Mouse (Mus musculus): ENCODE measurements around the gene Tyrobp.

The Tyrobp gene

GRCm38 (mm10) chr7:30413596-30413995 lies at the start of gene Tyrobp:
Tyrobp (plus strand) TSS chr7:30413760.
- DNase-seq, result no peak

- no peak for DNase-seq
These were observed 46.1 kb upstream of the Tyrobp start for GRCm38 (mm10) chr7:30367466-30367865.

- DNase-seq, result peak; percentile 95 to 96
These were observed 40.0 kb upstream of the Tyrobp start for GRCm38 (mm10) chr7:30373501-30373962.

DNA sequence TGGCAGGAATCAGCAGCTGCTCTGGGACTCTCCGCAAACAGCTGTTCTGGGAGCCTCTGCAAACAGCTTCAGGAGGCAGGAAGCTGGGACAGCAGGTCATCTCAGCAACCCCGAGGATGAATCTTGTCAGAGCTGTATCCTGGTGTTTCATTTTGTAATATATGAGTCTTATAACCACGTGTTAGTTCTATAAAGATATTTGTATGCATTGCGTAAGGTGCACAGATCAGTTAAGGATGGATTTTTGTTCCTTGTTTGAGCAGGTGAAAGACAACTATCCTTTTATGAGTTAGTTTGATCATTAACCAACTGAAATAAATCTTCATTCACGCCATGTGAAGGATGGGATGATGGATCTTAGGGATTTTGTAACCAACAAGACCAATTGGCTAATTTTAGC lies 33.5 kb upstream of the Tyrobp start:
- DNase-seq, result no peak

DNA sequence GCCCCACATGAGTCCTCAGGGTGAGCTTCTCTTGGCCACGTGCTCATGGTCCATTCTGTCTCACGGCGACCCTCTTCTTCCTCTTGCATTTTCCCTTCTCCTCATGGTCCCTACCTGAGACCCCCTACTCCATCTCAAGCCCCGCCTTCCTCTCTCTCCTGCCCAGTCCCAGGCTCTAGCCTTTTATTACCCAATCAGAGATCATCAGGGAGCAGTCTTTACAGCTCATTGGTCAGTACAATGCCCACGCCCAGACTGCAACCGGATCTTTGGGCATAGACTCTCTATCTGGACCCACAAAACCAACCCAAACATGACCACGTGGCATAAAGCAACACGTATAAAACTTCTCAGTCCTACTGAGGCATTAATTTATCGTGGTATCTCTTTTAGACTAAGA lies 29.5 kb upstream of the Tyrobp start:
- no peak for DNase-seq

DNA sequence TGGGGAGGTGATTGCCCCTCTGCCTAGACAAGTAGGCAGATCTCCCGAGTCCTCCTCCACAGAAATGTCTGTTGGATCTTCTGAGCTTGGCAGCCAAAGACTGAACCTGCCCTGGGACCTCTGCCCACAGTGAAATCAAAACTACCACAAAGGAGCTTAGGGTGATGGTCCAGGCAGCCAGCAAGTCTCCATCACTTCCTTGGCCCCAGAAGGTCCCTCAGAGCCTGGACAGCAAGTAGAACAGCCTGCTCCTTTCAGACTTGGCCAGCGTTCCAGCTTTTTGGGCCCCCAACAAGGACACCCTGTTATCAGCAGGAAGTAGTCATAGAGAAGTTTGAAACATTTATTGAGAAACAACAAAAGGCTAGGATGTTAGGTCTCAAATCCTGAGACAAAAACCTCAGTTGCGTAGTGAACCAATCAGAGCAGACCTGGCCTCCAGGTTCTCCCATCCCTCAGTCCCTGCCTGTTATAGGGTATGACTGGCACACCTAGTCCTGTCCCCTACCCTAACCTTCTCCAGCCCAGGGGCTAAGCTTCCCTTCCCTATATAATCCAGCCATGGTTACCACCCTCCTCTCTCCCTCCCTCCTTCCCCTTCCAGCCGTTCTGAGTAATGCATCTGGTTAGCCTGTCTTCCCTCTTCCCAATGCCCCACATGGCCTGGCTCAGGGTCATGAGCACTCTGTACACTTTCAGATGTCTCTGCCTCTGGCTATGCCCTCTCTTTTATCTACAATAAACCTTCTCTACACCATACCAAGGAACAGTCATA lies 20.6 kb upstream of the Tyrobp start:
- DNase-seq, result no peak

- DNase-seq, result no peak
These were observed 19.9 kb upstream of the Tyrobp start for GRCm38 (mm10) chr7:30393631-30394030.

DNA sequence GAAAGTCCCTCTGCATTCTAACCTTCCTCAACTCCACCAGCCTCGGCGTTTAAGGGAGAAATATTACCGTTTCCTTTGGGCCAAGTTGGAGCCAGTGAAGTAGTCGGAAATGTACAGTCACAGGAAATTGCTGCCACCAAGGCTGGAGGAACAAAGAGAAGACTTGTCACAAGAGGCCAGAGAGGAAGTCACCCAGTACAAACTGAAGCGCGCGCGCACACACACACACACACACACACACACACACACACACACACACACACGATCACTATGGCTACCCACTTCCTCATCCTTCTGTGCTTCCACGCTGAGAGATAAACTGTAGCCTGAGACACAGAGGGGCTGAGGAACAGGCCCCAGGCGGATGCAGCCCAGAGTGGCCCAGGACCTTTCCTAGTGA lies 19.2 kb upstream of the Tyrobp start:
- no peak for DNase-seq

DNA sequence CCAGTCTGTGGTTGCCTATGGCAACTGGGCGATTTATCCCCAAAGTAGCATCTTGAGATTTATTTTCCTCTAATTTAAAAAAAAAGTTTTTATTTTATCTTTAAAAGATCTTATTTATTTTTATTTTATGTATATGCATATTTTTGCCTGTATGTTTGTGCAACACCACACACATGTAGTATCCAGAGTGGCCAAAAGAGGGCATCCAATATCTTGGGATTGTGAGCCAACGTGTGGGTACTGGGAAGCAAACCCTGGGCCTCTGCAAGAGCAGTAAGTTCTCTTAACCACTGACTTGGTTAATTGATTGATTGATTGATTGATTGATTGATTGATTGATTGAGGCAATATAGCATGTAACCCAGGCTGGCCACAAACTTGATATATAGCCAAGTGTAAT lies 18.7 kb upstream of the Tyrobp start:
- no peak for DNase-seq

DNA sequence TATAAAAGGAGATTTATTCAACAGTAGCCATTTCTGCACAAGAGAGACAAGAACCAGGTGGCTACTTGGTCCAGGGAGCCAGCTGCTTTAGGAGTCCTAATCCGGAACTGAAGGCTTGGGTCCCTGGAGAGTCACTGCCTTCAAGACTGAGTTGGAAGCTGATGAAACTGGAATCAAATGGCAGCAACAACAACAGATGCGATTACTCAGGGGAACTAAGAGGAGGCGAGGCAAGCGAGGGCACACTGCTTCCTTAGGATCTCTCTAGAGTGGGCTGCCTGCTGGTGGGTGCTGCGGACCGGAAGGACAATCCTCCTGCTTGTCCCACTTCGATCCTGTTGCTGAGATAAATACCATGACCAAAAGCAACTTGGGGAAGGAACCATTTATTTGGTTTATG lies 13.9 kb upstream of the Tyrobp start:
- DNase-seq, result no peak

DNA sequence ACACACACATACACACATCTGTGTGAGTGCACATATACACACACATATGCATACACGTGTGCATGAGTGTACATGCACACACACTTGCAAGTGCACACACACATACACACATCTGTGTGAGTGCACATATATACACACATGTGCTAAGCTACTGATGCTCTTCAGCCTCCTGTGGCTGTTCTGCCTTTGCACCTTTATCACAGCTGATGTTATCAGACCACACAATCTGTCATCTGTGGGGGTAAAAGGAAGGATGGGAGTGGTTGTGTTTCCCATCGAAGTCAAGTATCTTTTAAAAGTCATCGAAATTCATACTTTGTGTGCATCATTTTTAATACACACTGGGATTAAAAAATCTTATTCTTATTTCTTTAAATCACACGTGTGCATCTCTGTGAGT lies 11.2 kb upstream of the Tyrobp start:
- DNase-seq, result no peak

DNA sequence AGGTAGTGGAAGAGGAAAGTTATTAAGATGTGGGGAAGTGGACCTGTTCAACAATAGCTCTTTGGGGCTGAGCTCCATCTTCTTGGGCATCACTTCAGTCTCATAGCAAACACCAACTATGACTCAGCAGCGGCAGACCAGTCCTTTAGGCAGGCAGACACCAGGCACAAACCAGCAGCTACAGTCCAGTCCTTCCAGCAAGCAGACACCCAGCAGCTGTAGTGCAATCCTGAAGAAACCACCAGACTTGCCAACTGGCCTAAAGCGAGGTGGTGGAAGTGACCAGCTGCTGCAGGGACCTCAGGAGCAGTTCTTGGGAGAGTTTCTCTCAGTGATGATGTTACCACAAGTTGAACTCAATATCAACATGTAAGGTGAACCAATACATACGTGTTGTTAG lies 4.9 kb upstream of the Tyrobp start:
- no peak for DNase-seq

DNA sequence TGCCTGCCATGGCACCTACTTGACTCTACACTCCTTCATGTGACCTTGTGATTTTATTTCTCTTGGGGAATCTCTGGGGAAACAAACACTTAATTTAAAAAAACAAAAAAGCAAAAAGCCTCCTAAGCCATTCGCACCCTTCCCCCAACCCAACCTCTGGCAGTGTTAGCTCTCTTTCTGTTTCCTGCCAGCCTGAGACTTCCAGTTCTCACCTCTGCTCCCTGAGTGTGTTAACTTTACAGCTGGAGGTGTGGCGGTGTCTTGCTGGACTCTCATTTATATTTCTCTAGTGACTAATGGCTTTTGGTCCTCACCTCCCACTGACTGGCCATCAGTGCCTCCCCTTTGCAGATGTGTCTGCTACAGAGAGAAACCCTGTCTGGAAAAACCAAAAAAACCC lies 3.8 kb upstream of the Tyrobp start:
- DNase-seq, result no peak

- DNase-seq, result no peak
These were observed 2.5 kb upstream of the Tyrobp start for GRCm38 (mm10) chr7:30411023-30411422.

- no peak for DNase-seq
These were observed 819 bp upstream of the Tyrobp start for GRCm38 (mm10) chr7:30412735-30413147.

GRCm38 (mm10) chr7:30417856-30418255 lies 4.3 kb downstream of the Tyrobp start:
- DNase-seq, result no peak

GRCm38 (mm10) chr7:30419561-30420499 lies 6.3 kb downstream of the Tyrobp start, which contains the start of gene Hcst:
Hcst (minus strand) TSS chr7:30419854.
- no peak for DNase-seq

DNA sequence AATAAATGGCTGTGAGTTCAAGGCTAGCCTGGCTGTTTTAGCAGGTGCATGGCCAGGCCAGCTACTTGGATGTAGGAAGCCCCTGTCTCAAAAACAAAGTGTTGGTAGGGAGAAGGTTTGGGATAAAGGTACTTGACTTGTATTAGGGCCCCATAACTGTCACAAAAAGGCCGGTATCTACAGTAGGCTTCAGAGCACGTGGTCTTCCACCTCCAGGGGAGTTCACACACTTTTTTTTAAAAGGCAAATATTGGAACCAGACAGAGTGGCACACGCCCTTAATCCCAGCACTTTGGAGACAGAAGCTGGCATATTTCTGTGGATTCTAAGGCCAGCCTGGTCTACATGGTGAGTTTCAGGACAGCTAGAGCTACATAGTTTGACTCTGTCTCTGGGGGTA lies 7.1 kb downstream of the Tyrobp start:
- DNase-seq, result no peak

- peak; percentile 71 to 76 for DNase-seq
These were observed 7.8 kb downstream of the Tyrobp start, which contains the start of gene Nfkbid for GRCm38 (mm10) chr7:30421175-30421889. Nfkbid (plus strand) TSS chr7:30421732.

- peak; percentile 97 for DNase-seq
These were observed 8.4 kb downstream of the Tyrobp start for GRCm38 (mm10) chr7:30421890-30422435.

DNA sequence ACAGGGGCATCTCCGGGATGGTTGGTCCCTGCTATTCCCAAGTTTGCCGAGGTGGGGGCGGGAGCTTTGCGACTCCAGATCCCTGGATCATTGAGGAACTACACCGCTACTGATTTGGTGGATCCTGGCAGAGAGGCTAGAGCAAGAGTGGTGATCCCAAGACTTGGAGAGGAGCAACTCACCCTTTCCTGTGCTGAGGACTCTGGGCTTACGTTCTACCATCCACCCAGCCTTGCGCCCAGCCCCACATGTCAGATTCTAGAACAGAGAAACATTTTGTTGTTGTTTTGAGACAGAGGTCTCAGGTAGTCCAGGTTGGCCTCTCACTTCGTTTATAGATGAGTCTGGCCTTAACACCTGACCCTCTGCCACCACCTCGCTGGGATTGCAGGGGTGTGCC lies 9.0 kb downstream of the Tyrobp start:
- no peak for DNase-seq

- DNase-seq, result peak; percentile 48 to 54
These were observed 9.6 kb downstream of the Tyrobp start for GRCm38 (mm10) chr7:30423071-30423641.
